Mouse (Mus musculus): ENCODE results near the gene Lingo3. TPM values are rescaled to one million over a fixed set of nuclear protein-coding genes. Genes with fewer than 3 reads are reported as not detected.
"Not testable (repeated sequence)": the region's sequence is repeated elsewhere in the genome, so short reads cannot be mapped to it uniquely, and the experiment has no call there.

Gene Lingo3
- total RNA-seq, 2 experiments from 2014 or later = 8.3 to 12.6 TPM

GRCm38 (mm10) chr10:80845055-80845693 is 1.3 kb upstream of the Lingo3 start:
- DNase-seq (ENCODE audit: low spot score) = no peak

- no peak for DNase-seq (ENCODE audit: low spot score)
Observed at GRCm38 (mm10) chr10:80843087-80843930, 530 bp downstream of the Lingo3 start.

- no peak for DNase-seq (ENCODE audit: low spot score)
Observed at GRCm38 (mm10) chr10:80842334-80842733, 1.5 kb downstream of the Lingo3 start.

- DNase-seq (ENCODE audit: low spot score) = no peak
Observed at GRCm38 (mm10) chr10:80841685-80842084, 2.2 kb downstream of the Lingo3 start.

- DNase-seq (ENCODE audit: low spot score) = no peak
Observed at GRCm38 (mm10) chr10:80839848-80840247, 4.0 kb downstream of the Lingo3 start.

GRCm38 (mm10) chr10:80838346-80838912 is 5.4 kb downstream of the Lingo3 start:
- DNase-seq (ENCODE audit: low spot score) = no peak

- DNase-seq (ENCODE audit: low spot score) = peak; percentile 78
Observed at GRCm38 (mm10) chr10:80837827-80838226, 6.0 kb downstream of the Lingo3 start.

- peak; percentile 47 for DNase-seq (ENCODE audit: low spot score)
Observed at GRCm38 (mm10) chr10:80836949-80837379, 6.9 kb downstream of the Lingo3 start.

- DNase-seq (ENCODE audit: low spot score) = no peak
Observed at GRCm38 (mm10) chr10:80835617-80836016, 8.2 kb downstream of the Lingo3 start.

- no peak for DNase-seq (ENCODE audit: low spot score)
Observed at GRCm38 (mm10) chr10:80832818-80833217, 11.0 kb downstream of the Lingo3 start.

- no peak for DNase-seq (ENCODE audit: low spot score)
Observed at GRCm38 (mm10) chr10:80831136-80831535, 12.7 kb downstream of the Lingo3 start.

- DNase-seq (ENCODE audit: low spot score) = no peak
Observed at GRCm38 (mm10) chr10:80829359-80830278, 14.2 kb downstream of the Lingo3 start.

- DNase-seq (ENCODE audit: low spot score) = not testable (repeated sequence)
Observed at GRCm38 (mm10) chr10:80828587-80828986, 15.3 kb downstream of the Lingo3 start.

GRCm38 (mm10) chr10:80827870-80828420 is 15.9 kb downstream of the Lingo3 start:
- no peak for DNase-seq (ENCODE audit: low spot score)

GRCm38 (mm10) chr10:80827063-80827869 is 16.6 kb downstream of the Lingo3 start:
- no peak for DNase-seq (ENCODE audit: low spot score)

GRCm38 (mm10) chr10:80826151-80827062 is 17.4 kb downstream of the Lingo3 start, which contains the start of gene Oaz1:
Oaz1 (plus strand) TSS chr10:80826656.
- peak; percentile 100 for DNase-seq (ENCODE audit: low spot score)

- no peak for DNase-seq (ENCODE audit: low spot score)
Observed at GRCm38 (mm10) chr10:80824827-80825226, 19.0 kb downstream of the Lingo3 start.

- no peak for DNase-seq (ENCODE audit: low spot score)
Observed at GRCm38 (mm10) chr10:80823847-80824643, 19.8 kb downstream of the Lingo3 start.

All from gastrocnemius, adult 18-20 months (tissue).